Mouse (Mus musculus) liver, adult 10 weeks (tissue): ENCODE results near the gene Slc35e4. TPM values are rescaled to one million over a fixed set of nuclear protein-coding genes. Genes with fewer than 3 reads are reported as not detected.

Experiments
- polyA plus RNA-seq: library from polyadenylated mRNA; stranded (reverse); fragments of 350-450 nt; fragmentation: Illumina TruSeq; extraction: RNeasy Lipid Tissue Mini Kit (QIAGEN cat#74804); gene quantifications from one replicate; pipeline ENCODE4 v1.2.3, GENCODE M21; 2014; ENCODE audit warnings: low read depth, low replicate concordance

The Slc35e4 gene
- not detected for polyA plus RNA-seq

DNA sequence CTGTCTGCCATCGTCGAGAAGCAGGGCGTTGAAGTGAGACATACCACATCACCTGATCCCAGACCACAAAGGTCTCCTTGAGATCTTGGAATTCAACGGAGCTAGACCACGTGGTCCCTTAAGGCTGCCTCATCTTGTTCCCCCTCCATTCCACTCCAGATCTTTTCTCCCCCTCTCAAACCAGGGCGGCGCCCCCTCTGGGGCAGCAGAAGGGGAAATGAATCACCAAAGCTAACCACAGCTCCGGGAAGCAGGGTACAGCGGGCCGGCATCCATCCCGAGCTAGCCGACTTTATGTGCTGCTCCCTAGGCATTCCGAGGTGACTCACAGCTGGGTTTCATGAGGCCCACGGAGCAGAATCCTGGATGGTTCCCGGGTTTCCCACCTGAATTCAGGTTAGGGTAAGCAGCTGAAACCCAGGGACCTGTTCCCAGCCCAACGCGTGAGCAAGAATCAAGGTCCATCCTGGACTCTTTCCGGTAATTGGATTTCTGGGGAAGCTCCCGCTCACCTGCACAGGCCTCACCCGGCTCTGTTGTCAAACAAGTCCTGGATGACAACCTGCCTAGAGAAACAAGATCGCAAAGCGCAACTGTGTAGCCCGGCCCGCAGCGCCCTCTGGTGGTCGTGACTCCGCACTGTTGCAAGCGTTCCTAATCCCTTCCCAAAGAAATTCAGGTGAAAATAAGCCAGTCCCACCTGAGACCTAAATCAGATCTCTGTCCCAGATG is at the start of gene Slc35e4:
Gene Slc35e4, minus strand, starts transcription at position 556 of the 732 bp plus-strand sequence.

DNA sequence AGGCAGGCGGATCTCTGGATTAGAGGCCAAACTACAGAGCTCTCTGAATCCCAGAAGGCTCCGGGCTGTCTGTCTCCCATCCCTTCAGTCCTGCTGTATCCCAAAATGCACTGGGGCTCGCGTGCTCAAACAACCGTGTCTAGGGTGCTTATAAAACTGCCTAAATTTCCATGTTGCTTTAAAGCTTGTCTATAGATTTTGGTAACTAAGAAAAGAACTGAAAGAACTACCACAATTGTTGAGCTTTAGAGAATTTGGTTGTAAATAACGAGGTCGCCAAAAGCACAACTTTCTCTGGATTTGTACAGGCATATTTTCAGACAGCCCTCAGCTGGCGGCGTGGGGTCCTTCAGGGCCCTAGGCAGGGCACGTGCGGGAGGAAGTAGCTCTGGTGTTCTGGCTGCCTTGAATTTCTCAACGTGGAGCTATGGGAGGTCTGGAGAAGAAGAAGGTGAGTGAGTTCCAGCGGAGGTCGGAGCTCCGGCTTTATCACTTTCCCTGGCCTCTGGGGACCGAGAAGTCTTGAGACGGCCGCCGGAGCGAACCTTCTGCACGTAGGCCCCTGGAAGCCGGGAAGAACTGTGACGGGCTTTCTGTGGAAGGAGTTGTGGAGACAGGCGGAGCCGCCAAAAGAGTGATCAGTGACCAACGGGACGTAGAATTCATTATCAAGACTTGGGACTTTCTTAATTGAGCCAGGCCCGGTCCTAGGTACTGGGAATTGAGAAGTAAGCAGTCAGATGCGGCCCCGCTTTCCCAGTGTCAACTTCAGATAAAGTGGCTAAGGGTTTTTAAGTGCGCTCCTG is 49.3 kb upstream of the Slc35e4 start, which contains the start of gene Pes1:
Gene Pes1, plus strand, starts transcription at position 366 of the 806 bp plus-strand sequence.

DNA sequence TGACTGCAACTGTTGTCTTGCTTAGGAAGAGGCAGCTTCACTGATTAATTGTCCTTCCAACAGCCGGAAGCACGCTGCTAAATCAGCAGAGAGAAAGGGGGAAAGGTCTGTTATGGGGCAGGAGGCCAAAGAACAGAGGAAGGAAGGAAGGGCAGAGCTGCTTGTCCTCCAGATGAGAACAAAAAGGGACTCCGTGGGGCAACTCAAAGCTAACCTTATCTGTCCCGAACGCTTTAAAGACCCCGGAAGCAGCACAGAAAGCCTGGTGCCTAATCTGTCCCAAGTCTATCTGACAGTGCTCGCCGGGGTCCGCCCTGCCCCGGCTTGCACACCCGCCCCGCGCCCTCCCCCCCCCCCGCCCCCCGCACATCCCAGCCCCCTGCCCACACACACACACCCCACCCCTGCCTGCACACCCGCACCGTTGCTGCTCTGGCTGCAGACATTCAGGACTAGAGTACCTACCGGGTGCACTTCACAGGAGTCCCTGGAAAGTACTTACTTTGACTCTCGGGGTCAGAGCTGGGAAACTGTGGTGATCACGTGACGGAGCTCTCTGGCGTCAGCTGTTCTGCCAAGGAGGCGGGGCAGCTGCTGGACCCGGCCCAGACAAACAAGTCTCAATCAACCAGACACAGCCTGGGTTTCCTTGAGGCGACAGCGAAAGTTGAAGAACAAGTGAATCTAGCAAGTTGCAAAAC is 17.2 kb upstream of the Slc35e4 start, which contains the start of gene Tcn2:
Gene Tcn2, minus strand, starts transcription at position 649 of the 701 bp plus-strand sequence.

DNA sequence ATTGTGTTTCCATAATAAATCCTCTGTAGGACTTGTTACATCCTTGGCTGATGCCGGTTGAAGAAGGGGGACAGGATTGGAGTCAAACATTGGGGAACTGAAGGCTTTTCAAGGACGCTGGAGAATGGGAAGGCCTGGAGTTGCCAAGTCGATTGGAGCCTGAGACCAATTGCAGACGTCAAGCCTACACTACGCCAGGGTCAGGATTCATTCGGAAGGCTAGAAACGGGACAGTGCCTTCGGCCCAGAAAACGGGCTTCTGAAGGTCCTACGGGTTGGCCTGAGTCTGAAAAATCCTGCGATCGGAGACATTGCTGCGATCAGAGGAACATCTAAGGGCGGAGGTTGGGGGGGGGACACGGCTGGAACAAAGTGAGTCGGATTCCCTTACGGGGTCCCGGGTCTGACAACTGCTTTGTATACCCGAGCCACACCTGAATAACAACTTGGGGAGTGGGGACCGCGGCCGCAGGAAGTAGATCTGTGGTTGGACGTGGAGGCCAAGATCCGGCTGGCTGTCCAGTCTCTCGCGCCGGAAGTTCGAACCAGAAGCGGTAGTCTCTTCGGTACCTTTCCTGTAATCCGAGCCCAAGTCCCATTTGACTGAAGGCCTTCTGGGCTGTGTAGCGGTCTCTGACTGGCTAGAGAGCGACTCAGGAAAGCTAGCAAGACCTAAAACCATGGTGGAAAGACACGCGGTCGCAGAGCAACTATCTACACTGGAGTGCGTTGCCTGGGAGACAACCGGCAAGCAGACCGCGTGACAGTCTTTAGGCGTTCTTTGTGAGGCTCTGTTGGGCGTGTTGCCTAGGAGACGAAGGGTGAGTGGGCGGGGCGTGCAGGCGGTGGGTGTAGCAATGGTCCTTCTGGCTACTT is 19.8 kb downstream of the Slc35e4 start, which contains the start of the genes 4921536K21Rik and Dusp18:
Gene 4921536K21Rik, minus strand, starts transcription at position 693 of the 876 bp plus-strand sequence.
Gene Dusp18, plus strand, starts transcription at position 835 of the 876 bp plus-strand sequence.

DNA sequence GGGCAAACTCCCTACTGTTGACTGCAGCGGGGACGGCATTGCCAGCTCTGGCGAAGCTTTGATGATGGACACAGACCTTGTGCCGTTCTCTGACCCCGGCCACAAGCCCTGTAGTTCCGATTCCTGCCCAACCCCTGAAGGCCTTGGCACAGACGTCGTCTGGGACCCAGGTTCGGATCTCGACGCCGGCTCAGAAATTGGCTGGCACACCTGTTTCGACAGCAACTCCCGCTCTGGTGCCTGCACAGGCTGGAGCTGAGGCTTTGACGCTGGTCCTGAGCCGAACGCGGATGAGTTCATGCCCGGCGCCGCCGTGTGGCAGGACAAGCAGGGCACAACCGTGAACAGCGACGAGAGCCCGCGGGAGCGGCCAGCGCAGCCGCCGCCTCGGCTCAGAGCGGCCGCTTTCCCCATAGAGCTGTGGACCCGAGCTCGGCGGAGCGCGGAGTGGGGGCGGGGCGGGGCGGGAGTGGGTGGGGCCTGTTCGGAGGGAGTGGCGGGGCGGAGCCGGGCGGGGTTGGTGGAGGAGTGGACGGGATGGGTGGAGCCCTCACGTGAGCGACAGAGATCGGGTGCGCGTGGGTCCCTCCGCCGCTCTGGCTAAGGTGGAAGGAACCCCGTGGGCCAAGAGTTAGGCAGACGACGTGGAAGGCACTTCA is 50.9 kb downstream of the Slc35e4 start, which contains the start of gene Osbp2:
Gene Osbp2, minus strand, starts transcription at position 450 of the 659 bp plus-strand sequence.

Other genes starting within 250 kb of the Slc35e4 start
- gene Osbp2, start 50.8 kb downstream of the Slc35e4 start, polyA plus RNA-seq, result 0.56 TPM
- gene 4921536K21Rik, start 19.6 kb downstream of the Slc35e4 start, polyA plus RNA-seq, result not detected
- not detected for gene Dusp18, start 19.4 kb downstream of the Slc35e4 start, polyA plus RNA-seq
- 15.7 TPM for gene Tcn2, start 17.5 kb upstream of the Slc35e4 start, polyA plus RNA-seq
- gene Pes1, start 49.3 kb upstream of the Slc35e4 start, polyA plus RNA-seq, result 11.5 TPM
- not detected for gene 4930556J24Rik, start 62.1 kb upstream of the Slc35e4 start, polyA plus RNA-seq
- not detected for gene Gal3st1, start 69.0 kb upstream of the Slc35e4 start, polyA plus RNA-seq
- gene Sec14l4, start 116.8 kb upstream of the Slc35e4 start, polyA plus RNA-seq, result 73.8 TPM
- gene Sec14l3, start 150.2 kb upstream of the Slc35e4 start, polyA plus RNA-seq, result not detected
- gene Mtfp1, start 180.8 kb upstream of the Slc35e4 start, polyA plus RNA-seq, result 17.1 TPM
- gene Sec14l2, start 208.8 kb upstream of the Slc35e4 start, polyA plus RNA-seq, result 293 TPM
- 2.9 TPM for gene Rnf215, start 220.5 kb upstream of the Slc35e4 start, polyA plus RNA-seq
- 4.3 TPM for gene Ccdc157, start 245.6 kb upstream of the Slc35e4 start, polyA plus RNA-seq
- 5.6 TPM for gene Sf3a1, start 245.7 kb upstream of the Slc35e4 start, polyA plus RNA-seq